Mouse (Mus musculus) embryonic facial prominence, embryonic 12.5 days (tissue): ENCODE data around the gene Sema4g. TPM values are rescaled to one million over a fixed set of nuclear protein-coding genes. Genes with fewer than 3 reads are reported as not detected.

ENCODE experiments used
- ATAC-seq: fragments of 200-750 bp; cut with Nextera tagmentation; 2 replicates; pipeline ENCODE4 v1.8.0; 2017; ENCODE audit not compliant: insufficient number of reproducible peaks, insufficient read depth, low FRiP score, low TSS enrichment
- H3K27ac ChIP-seq: fragments of 300-500 bp; sonication (generic); 2 replicates; pipeline ENCODE4 v1.5.1; 2016; ENCODE audit warnings: mild to moderate bottlenecking
- H3K27me3 ChIP-seq: fragments of 300-500 bp; sonication (generic); 2 replicates; pipeline ENCODE4 v1.6.1; 2016; ENCODE audit warnings: mild to moderate bottlenecking, moderate library complexity
- H3K36me3 ChIP-seq: fragments of 300-500 bp; sonication (generic); 2 replicates; pipeline ENCODE4 v1.6.1; 2016; ENCODE audit warnings: mild to moderate bottlenecking
- H3K4me1 ChIP-seq: fragments of 300-500 bp; sonication (generic); 2 replicates; pipeline ENCODE4 v1.6.1; 2016
- H3K4me2 ChIP-seq: fragments of 300-500 bp; sonication (generic); replicated peaks from 2 replicates; pipeline ENCODE4 v1.6.1; 2016; ENCODE audit warnings: mild to moderate bottlenecking, moderate library complexity
- H3K4me3 ChIP-seq: fragments of 300-500 bp; sonication (generic); 2 replicates; pipeline ENCODE4 v1.5.1; 2016; ENCODE audit warnings: mild to moderate bottlenecking
- H3K9ac ChIP-seq: fragments of 300-500 bp; sonication (generic); 2 replicates; pipeline ENCODE4 v1.6.1; 2016; ENCODE audit warnings: mild to moderate bottlenecking, moderate library complexity
- H3K9me3 ChIP-seq: fragments of 300-500 bp; sonication (generic); 2 replicates; pipeline ENCODE4 v1.6.1; 2016; ENCODE audit warnings: mild to moderate bottlenecking, moderate library complexity
- WGBS: fragments of 180-500 bp; shearing (Covaris S2); methylation state at CpG from one replicate; pipeline ENCODE4 v1.1.7; 2016; 5-methylcytosine and 5-hydroxymethylcytosine counted together
- polyA plus RNA-seq: library from polyadenylated mRNA; unstranded; fragments of >200 nt; fragmentation: Nextera tagmentation; extraction: Ambion mirVana; gene quantifications from 2 replicates; pipeline ENCODE4 v1.2.1, GENCODE M21; 2016

The Sema4g gene
- polyA plus RNA-seq, 1 experiment from 2014 or later, result 7.0 TPM

- peak within 1 kb of the TSS; percentile 93 for H3K4me2 ChIP-seq
- peak within 1 kb of the TSS; percentile 83 for H3K9ac ChIP-seq
- 10% methylated on average over 16 of the region's 16 CpGs for WGBS
- H3K4me3 ChIP-seq, result peak within 1 kb of the TSS; percentile 86
- no peaks in the 10 kb centered on the region for H3K27me3 ChIP-seq
- ATAC-seq, result no peak
- peak within 1 kb of the TSS; percentile 76 for H3K27ac ChIP-seq
- no peaks in the 10 kb centered on the region for H3K9me3 ChIP-seq
- H3K4me1 ChIP-seq, result peaks cover 19% of the 10 kb centered on the region
- H3K36me3 ChIP-seq, result peaks cover 57% of the 10 kb centered on the region
These were observed 16.5 kb downstream of the Sema4g start, which contains the start of gene Twnk for GRCm38 (mm10) chr19:45005444-45005843. Twnk (plus strand) TSS chr19:45005663.

- WGBS, result under 1% methylated on average over 82 of the region's 82 CpGs
- Histone ChIP-seq H3K9me3 (no peaks in the 10 kb centered on the region), H3K4me1 (peaks cover 19% of the 10 kb centered on the region), H3K36me3 (peaks cover 57% of the 10 kb centered on the region), H3K4me3 (peak within 1 kb of the TSS; percentile 86), H3K27ac (peak within 1 kb of the TSS; percentile 76), H3K4me2 (peak within 1 kb of the TSS; percentile 93), H3K27me3 (no peaks in the 10 kb centered on the region), H3K9ac (peak within 1 kb of the TSS; percentile 83)
- ATAC-seq, result peak; percentile 81
These were observed 17.2 kb downstream of the Sema4g start, which contains the start of gene Mrpl43 for GRCm38 (mm10) chr19:45005957-45006712. Mrpl43 (minus strand) TSS chr19:45006442.

- Histone ChIP-seq H3K27me3 (no peaks in the 10 kb centered on the region), H3K27ac (peak overlapping the region; percentile 76), H3K4me1 (peaks cover 19% of the 10 kb centered on the region), H3K9ac (peak overlapping the region; percentile 83), H3K36me3 (peaks cover 58% of the 10 kb centered on the region), H3K4me2 (peak overlapping the region; percentile 93), H3K4me3 (peak overlapping the region; percentile 86), H3K9me3 (no peaks in the 10 kb centered on the region)
- no peak for ATAC-seq
- 49% methylated on average over 17 of the region's 17 CpGs for WGBS
These were observed 18.1 kb downstream of the Sema4g start for GRCm38 (mm10) chr19:45007021-45007420.

DNA sequence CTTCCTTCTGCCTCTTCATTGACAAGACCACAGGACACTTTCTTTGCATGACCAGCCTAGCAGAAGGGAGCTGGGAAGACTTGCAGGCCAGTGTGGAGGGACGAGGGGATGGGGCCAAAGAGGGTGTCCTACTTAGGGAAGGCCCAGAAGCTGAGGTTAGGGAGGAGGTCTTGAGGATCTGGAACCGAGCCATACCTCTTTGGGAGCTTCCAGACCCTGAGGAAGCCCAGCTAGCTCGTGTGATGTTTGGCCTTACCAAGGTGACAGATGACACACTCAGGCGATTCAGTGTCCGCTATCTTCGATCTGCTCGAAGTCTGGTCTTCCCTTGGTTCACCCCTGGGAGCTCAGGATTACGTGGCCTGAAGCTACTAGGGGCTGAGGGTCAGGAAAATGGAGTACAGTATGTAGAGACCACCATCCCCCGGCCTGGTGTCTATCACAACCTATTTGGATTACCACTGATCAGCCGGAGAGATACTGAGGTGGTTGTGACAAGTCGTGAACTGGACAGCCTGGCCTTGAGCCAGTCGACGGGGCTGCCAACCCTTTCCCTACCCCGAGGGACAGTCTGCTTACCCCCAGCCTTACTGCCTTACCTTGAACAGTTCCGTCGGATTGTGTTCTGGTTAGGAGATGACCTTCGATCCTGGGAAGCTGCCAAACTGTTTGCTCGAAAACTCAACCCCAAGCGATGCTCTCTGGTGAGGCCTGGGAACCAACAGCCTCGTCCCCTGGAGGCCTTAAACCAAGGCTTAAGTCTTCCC, 18.7 kb downstream of the Sema4g start:
- Histone ChIP-seq H3K9ac (peak overlapping the region; percentile 83; the same call in 1 of the 2 replicates), H3K4me1 (peaks cover 23% of the 10 kb centered on the region), H3K9me3 (no peaks in the 10 kb centered on the region), H3K4me2 (peak overlapping the region; percentile 93), H3K27me3 (no peaks in the 10 kb centered on the region), H3K36me3 (peaks cover 55% of the 10 kb centered on the region), H3K27ac (no peak overlapping the region), H3K4me3 (peak overlapping the region; percentile 86)
- no peak for ATAC-seq
- 93% methylated on average over 20 of the region's 20 CpGs for WGBS

DNA sequence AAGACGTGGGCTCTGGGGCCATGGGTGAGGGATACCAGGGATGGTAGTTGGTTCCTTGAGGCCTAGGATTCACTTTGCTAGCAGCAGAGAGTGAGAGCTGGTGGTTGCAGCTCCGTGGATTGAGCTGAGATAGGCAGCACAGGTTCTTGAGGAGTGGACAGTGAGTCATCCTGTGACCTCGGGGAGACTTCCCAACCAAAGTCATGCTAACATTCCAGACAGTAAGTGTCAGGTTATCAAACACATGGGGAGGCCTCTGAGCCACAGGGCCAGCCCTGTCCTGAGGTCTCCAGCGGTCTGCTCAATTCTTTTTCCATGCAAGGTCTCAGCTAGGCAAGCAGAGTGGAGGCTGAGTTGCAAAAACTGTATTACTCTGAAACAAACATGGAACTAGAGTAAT, 21.7 kb downstream of the Sema4g start:
- 89% methylated on average over 4 of the region's 4 CpGs for WGBS
- no peaks in the 10 kb centered on the region for H3K9me3 ChIP-seq
- H3K4me3 ChIP-seq, result no peak overlapping the region
- no peak overlapping the region for H3K27ac ChIP-seq
- peaks cover 41% of the 10 kb centered on the region for H3K4me1 ChIP-seq
- no peaks in the 10 kb centered on the region for H3K27me3 ChIP-seq
- no peak overlapping the region for H3K9ac ChIP-seq
- H3K4me2 ChIP-seq, result no peak overlapping the region
- no peak for ATAC-seq
- peaks cover 35% of the 10 kb centered on the region for H3K36me3 ChIP-seq

GRCm38 (mm10) chr19:45012219-45012618, 23.3 kb downstream of the Sema4g start:
- peak overlapping the region; percentile 99 for H3K27ac ChIP-seq
- H3K9ac ChIP-seq, result no peak overlapping the region
- no peak overlapping the region for H3K4me2 ChIP-seq
- peaks cover 45% of the 10 kb centered on the region for H3K4me1 ChIP-seq
- no peaks in the 10 kb centered on the region for H3K27me3 ChIP-seq
- WGBS, result 73% methylated on average over 8 of the region's 8 CpGs
- ATAC-seq, result no peak
- peaks cover 35% of the 10 kb centered on the region for H3K36me3 ChIP-seq
- no peaks in the 10 kb centered on the region for H3K9me3 ChIP-seq
- H3K4me3 ChIP-seq, result peak overlapping the region; percentile 0; the same call in 1 of the 2 replicates

DNA sequence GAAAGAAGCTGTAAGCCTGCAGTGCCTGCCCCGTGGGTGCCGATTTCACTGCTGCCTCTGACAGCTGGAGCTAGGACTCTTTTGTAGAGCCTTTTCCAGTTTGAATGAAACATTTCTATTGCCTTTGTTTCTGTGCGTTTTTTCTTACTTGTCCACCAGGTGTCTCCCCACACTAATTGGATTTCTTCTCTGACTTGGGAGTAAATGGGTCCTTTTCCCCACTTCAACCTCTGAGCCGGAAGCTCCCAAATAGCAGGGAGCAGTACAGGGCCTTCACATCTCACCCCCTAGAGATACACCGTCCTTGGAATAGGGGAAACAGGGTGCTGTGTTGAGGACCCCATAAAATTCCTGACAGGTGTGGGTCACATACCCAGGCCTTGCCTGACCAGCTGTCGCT, 23.7 kb downstream of the Sema4g start:
- H3K9ac ChIP-seq, result no peak overlapping the region
- H3K27ac ChIP-seq, result peak overlapping the region; percentile 99
- WGBS, result 31% methylated on average over 6 of the region's 6 CpGs
- ATAC-seq, result no peak
- no peaks in the 10 kb centered on the region for H3K27me3 ChIP-seq
- peaks cover 41% of the 10 kb centered on the region for H3K4me1 ChIP-seq
- H3K4me2 ChIP-seq, result peak overlapping the region; percentile 19
- H3K4me3 ChIP-seq, result peak overlapping the region; percentile 0; the same call in 1 of the 2 replicates
- no peaks in the 10 kb centered on the region for H3K9me3 ChIP-seq
- H3K36me3 ChIP-seq, result peaks cover 35% of the 10 kb centered on the region

- 40% methylated on average over 6 of the region's 6 CpGs for WGBS
- Histone ChIP-seq H3K9ac (no peak overlapping the region), H3K4me2 (peak overlapping the region; percentile 96; the same call in 1 of the 2 replicates), H3K4me1 (peaks cover 38% of the 10 kb centered on the region), H3K27ac (peak overlapping the region; percentile 99), H3K4me3 (no peak overlapping the region), H3K9me3 (no peaks in the 10 kb centered on the region), H3K27me3 (no peaks in the 10 kb centered on the region), H3K36me3 (peaks cover 32% of the 10 kb centered on the region)
- ATAC-seq, result 0 out of 2 replicates have a peak, but pooled peaks have one; percentile 1
These were observed 24.8 kb downstream of the Sema4g start for GRCm38 (mm10) chr19:45013581-45014225.

DNA sequence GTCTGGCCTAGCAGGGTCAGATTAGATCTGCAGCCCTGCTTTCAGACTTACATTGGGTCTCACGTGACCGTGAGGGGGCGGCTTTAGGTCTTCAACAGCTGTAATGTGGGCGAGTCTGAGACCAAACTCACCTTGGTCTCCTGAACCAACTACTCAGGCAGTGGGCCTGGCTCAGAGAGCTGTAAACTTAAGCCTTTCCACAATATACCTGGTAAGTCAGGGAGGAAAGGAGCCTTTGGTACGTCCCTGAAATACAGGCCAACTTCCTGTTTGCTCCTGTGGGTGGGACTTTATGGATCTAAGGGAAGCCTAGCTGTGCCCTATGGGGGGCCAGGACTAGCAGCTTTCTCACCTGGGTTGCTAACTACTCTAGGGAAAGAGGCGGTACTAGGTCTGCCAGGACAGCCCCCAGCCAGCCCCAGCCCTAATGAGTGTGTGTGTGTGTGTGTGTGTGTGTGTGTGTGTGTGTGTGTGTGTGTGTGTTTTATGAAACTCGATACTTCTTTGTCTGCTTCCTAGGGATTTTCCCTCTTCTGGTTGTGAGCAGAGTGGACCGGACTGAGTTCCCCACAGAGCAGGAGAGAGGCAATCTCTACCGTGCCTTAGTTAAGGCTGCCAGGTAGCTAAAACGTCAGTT, 25.6 kb downstream of the Sema4g start, which contains the start of gene Lzts2:
TSS of gene Lzts2 (plus strand) at position 80 of the 637 bp plus-strand sequence.
- Histone ChIP-seq H3K4me3 (peak within 1 kb of the TSS; percentile 74), H3K4me1 (peaks cover 45% of the 10 kb centered on the region), H3K9ac (peak within 1 kb of the TSS; percentile 65), H3K27me3 (no peaks in the 10 kb centered on the region), H3K27ac (peak within 1 kb of the TSS; percentile 99), H3K36me3 (peaks cover 28% of the 10 kb centered on the region), H3K4me2 (peak within 1 kb of the TSS; percentile 96), H3K9me3 (no peaks in the 10 kb centered on the region)
- 5% methylated on average over 10 of the region's 10 CpGs for WGBS
- ATAC-seq, result no peak

DNA sequence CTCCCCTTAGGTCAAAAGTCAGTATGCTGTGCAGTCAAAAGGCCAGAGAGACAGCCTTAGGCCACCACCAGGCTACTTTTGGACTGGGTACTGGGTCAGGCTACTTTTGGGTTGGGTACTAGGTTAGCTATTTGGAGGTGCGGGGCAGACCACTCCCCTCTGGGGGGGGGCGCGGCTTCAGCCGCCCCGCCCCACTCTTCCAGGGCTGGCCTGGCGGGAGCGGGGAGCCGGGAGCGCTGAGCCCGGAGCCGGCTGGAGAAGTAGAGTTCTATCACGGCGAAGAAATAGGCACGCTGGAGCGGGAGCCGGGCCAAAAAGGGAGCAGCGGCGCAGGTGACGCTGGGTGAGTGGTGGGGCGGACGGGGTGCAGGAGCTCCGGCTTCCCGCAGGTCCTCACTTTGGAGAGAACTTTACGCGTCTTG, 26.1 kb downstream of the Sema4g start:
- peaks cover 51% of the 10 kb centered on the region for H3K4me1 ChIP-seq
- H3K9ac ChIP-seq, result peak overlapping the region; percentile 65
- H3K9me3 ChIP-seq, result no peaks in the 10 kb centered on the region
- H3K4me2 ChIP-seq, result peak overlapping the region; percentile 96
- H3K36me3 ChIP-seq, result peaks cover 23% of the 10 kb centered on the region
- no peak for ATAC-seq
- peak overlapping the region; percentile 99 for H3K27ac ChIP-seq
- WGBS, result under 1% methylated on average over 24 of the region's 25 CpGs
- no peaks in the 10 kb centered on the region for H3K27me3 ChIP-seq
- peak overlapping the region; percentile 74 for H3K4me3 ChIP-seq
